Mouse (Mus musculus) layer of hippocampus, adult 8-10 months (tissue): ENCODE data around the gene Neurl2. TPM values are rescaled to one million over a fixed set of nuclear protein-coding genes. Genes with fewer than 3 reads are reported as not detected.

ENCODE experiments used
- DNase-seq, 2 experiments: peaks; one replicate each; pipeline ENCODE4 v3.0.0; 2022; ENCODE audit warnings: low spot score in 2 of 2
- total RNA-seq, 4 experiments: library from RNA; stranded (reverse); gene quantifications; 2 replicates each; pipeline ENCODE4 v1.2.4; 2022

The Neurl2 gene
- total RNA-seq, 4 experiments from 2014 or later, result 1.6 to 4.9 (median 3.6) TPM

DNA sequence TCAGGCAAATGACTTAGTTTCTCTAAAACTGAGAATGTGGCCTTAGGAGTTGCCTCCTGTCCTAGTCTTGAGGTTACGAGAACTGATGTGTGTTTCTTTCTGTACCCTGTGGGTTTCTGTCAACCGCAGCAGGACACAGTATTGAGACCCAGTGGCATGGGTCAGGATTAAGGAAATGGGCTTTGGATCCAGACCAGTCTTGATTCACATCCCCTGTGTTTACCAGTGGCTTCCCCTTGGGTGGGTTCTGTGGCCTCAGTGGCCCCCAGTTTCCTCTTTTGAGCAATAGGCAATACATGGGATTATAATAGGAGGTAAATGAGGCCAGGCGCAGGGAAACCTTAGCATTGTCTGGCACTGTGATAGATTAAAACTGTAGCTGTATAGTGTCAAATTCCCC lies 46.2 kb downstream of the Neurl2 start:
- no peak for DNase-seq

DNA sequence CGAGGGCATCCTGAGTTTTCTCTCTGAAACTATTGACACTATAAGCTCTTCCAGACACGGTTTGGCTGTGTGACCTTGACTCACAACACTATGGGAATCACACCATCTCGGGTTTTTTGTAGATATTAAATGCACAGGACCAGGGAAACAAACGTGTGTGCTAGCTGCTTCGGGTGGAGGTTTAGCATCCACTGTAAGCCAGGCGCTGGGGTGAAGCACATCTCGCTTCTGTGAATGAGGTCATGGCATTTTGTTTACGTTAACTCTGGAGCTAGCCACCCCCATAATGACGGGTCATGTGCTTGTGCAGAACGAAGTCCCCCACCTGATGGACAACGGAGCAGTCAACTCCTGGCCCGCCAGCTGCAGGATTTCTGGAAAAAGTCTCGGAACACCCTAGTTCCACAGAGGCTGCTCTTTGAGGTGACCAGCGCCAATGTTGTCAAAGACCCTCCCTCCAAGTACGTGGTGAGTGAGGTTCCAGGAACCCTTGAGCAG lies 46.8 kb downstream of the Neurl2 start:
- DNase-seq, result no peak

DNA sequence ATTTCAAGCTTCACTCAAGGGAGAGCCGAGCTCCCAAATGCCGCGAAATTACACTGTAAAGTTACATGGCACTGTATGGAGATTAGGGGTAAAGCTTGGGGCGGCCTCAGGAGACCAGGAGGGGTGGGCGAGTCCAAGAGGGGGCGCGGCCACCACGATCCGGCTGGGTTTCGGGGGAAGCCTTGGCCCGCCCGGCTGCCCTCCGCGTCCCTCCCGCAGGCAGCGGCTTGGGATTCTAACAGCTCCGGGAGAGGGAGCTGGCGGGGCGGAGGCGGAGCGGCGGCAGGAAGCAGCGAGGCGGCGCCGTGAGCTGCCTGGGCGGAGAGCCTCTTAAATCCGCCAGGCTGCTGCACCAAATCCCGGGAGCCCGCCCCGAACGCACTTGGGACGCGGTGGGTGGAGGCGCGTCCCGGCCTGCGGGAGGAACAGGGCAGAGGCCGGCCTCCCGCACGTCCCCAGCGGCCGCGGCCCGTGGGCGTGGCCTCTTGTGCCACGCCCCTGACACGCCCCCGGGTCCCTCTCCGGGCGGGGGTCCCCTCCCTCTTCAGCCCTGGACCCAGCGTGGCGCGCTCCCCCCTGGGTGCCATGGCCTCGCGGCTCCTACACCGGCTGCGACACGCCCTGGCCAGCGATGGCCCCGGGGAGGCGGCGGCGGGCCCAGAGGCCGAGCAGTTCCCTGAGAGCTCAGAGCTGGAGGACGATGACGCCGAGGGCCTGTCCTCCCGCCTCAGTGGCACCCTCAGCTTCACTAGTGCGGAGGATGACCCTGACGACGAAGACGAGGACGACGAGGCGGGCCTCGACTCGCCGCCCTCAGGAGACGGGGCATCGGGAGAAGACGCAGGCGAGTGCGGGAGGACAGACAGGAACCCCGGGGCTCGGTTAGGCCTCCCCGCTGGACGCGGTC lies 47.5 kb downstream of the Neurl2 start, which contains the start of gene Snx21:
Gene Snx21 (plus strand): TSS at position 343 of the 907 bp plus-strand sequence.
- peak; percentile 76 to 82 for DNase-seq

- no peak for DNase-seq
Observed at GRCm38 (mm10) chr2:164784869-164785420, 48.3 kb downstream of the Neurl2 start.

GRCm38 (mm10) chr2:164783926-164784581 lies 49.2 kb downstream of the Neurl2 start:
- no peak for DNase-seq

- DNase-seq, result no peak
Observed at GRCm38 (mm10) chr2:164781876-164782275, 51.4 kb downstream of the Neurl2 start.

Other genes starting within 250 kb of the Neurl2 start
- gene Wfdc6a, start 248.0 kb downstream of the Neurl2 start, total RNA-seq, result not detected
- gene Eppin, start 239.9 kb downstream of the Neurl2 start, total RNA-seq, result not detected
- gene Wfdc6b, start 219.9 kb downstream of the Neurl2 start, total RNA-seq, result not detected
- gene Wfdc8, start 219.8 kb downstream of the Neurl2 start, total RNA-seq, result not detected
- not detected for gene Wfdc16, start 194.7 kb downstream of the Neurl2 start, total RNA-seq
- not detected for gene Wfdc10, start 177.4 kb downstream of the Neurl2 start, total RNA-seq
- gene Wfdc9, start 176.9 kb downstream of the Neurl2 start, total RNA-seq, result not detected
- not detected for gene Wfdc11, start 159.4 kb downstream of the Neurl2 start, total RNA-seq
- gene Wfdc13, start 148.3 kb downstream of the Neurl2 start, total RNA-seq, result not detected
- gene Spint4, start 135.0 kb downstream of the Neurl2 start, total RNA-seq, result not detected
- gene Spint5, start 118.2 kb downstream of the Neurl2 start, total RNA-seq, result not detected
- gene Wfdc3, start 87.5 kb downstream of the Neurl2 start, total RNA-seq, result 1 to 10 TPM in 3 of 4 experiments, under 1 TPM in 1; 0.99 to 2.4 (median 1.8) TPM
- 10 to 100 TPM; 32.6 to 36.7 (median 35.3) TPM for gene Dnttip1, start 87.5 kb downstream of the Neurl2 start, total RNA-seq
- gene Ube2c, start 63.6 kb downstream of the Neurl2 start, total RNA-seq, result under 1 TPM in 3 of 4 experiments, not detected in 1; 0.33 to 0.81 (median 0.48) TPM
- gene Tnnc2, start 53.5 kb downstream of the Neurl2 start, total RNA-seq, result 1 to 10 TPM in 1 of 4 experiments, not detected in 3; 1.4 TPM
- 10 to 100 TPM; 33.0 to 44.9 (median 39.9) TPM for gene Snx21, start 47.6 kb downstream of the Neurl2 start, total RNA-seq
- 10 to 100 TPM; 25.1 to 34.0 (median 27.7) TPM for gene Acot8, start 28.6 kb downstream of the Neurl2 start, total RNA-seq
- gene Zswim3, start 28.4 kb downstream of the Neurl2 start, total RNA-seq, result 10 to 100 TPM in 1 of 4 experiments, 1 to 10 TPM in 3; 8.3 to 10.2 (median 9.5) TPM
- gene Zswim1, start 10.8 kb downstream of the Neurl2 start, total RNA-seq, result 10 to 100 TPM; 22.2 to 25.1 (median 22.9) TPM
- 1 to 10 TPM in 1 of 4 experiments, under 1 TPM in 1, not detected in 2; 0.54 to 1.3 TPM for gene Spata25, start 4.9 kb downstream of the Neurl2 start, total RNA-seq
- 100 to 1,000 TPM in 3 of 4 experiments, 10 to 100 TPM in 1; 96.9 to 242 (median 147) TPM for gene Ctsa, start 583 bp downstream of the Neurl2 start, total RNA-seq
- 100 to 1,000 TPM in 2 of 4 experiments, 10 to 100 TPM in 2; 81.0 to 114 (median 96.0) TPM for gene Pltp, start 24.3 kb upstream of the Neurl2 start, total RNA-seq
- gene Pcif1, start 45.8 kb upstream of the Neurl2 start, total RNA-seq, result 10 to 100 TPM; 40.5 to 62.8 (median 49.0) TPM
- 10 to 100 TPM; 24.8 to 33.0 (median 29.0) TPM for gene Zfp335, start 78.3 kb upstream of the Neurl2 start, total RNA-seq
- 1 to 10 TPM; 1.5 to 2.2 (median 2.0) TPM for gene Mmp9, start 107.3 kb upstream of the Neurl2 start, total RNA-seq
- 100 to 1,000 TPM; 370 to 437 (median 422) TPM for gene Slc12a5, start 127.3 kb upstream of the Neurl2 start, total RNA-seq
- 10 to 100 TPM; 46.2 to 63.5 (median 55.9) TPM for gene Ncoa5, start 201.4 kb upstream of the Neurl2 start, total RNA-seq
- 1 to 10 TPM in 1 of 4 experiments, under 1 TPM in 3; 0.22 to 1.0 (median 0.58) TPM for gene Cd40, start 222.2 kb upstream of the Neurl2 start, total RNA-seq